Mouse (Mus musculus): Measurements from ENCODE around the gene Xlr3a. TPM values are rescaled to one million over a fixed set of nuclear protein-coding genes. Genes with fewer than 3 reads are reported as not detected.

Xlr3a gene
- total and polyA plus RNA-seq, 2 experiments from 2014 or later, result 0.60 to 4.7 TPM

GRCm38 (mm10) chrX:73038831-73039230, 58.1 kb downstream of the Xlr3a start:
- Histone ChIP-seq H3K27ac (ENCODE audit: low read depth, low read length) (no peak overlapping the region), H3K9me3 (ENCODE audit: low read length) (no peaks in the 10 kb centered on the region), H3K36me3 (ENCODE audit: insufficient read depth, low read length) (no peaks in the 10 kb centered on the region), H3K4me2 (ENCODE audit: low read depth, low read length, poor library complexity, severe bottlenecking) (no peak overlapping the region), H3K4me1 (ENCODE audit: insufficient read depth, low read length) (no peaks in the 10 kb centered on the region), H3K9ac (replicated peaks; ENCODE audit: low read length, poor library complexity, severe bottlenecking) (no peak overlapping the region), H3K4me3 (ENCODE audit: low read depth, low read length) (no peak overlapping the region), H3K27me3 (ENCODE audit: insufficient read depth, low read length) (no peaks in the 10 kb centered on the region)
- no peak for ATAC-seq (ENCODE audit: low FRiP score)
- whole genome bisulfite sequencing, result 89% methylated on average over 8 of the region's 8 CpGs
- TF ChIP-seq CTCF (IDR thresholded peaks at IDR 0.05), result no peak
- DNase-seq (ENCODE audit: low spot score), result no peak

GRCm38 (mm10) chrX:73037003-73037402, 59.9 kb downstream of the Xlr3a start, which contains the start of gene Pnma5:
Gene Pnma5 (minus strand): TSS chrX:73037103.
- ATAC-seq (ENCODE audit: low FRiP score), result no peak
- Histone ChIP-seq H3K9me3 (ENCODE audit: low read length) (no peaks in the 10 kb centered on the region), H3K4me3 (ENCODE audit: low read depth, low read length) (no peak within 1 kb of the TSS), H3K36me3 (ENCODE audit: insufficient read depth, low read length) (no peaks in the 10 kb centered on the region), H3K4me1 (ENCODE audit: insufficient read depth, low read length) (no peaks in the 10 kb centered on the region), H3K9ac (replicated peaks; ENCODE audit: low read length, poor library complexity, severe bottlenecking) (no peak within 1 kb of the TSS), H3K4me2 (ENCODE audit: low read depth, low read length, poor library complexity, severe bottlenecking) (no peak within 1 kb of the TSS), H3K27ac (ENCODE audit: low read depth, low read length) (no peak within 1 kb of the TSS), H3K27me3 (ENCODE audit: insufficient read depth, low read length) (no peaks in the 10 kb centered on the region)
- no peak for DNase-seq (ENCODE audit: low spot score)
- TF ChIP-seq CTCF (IDR thresholded peaks at IDR 0.05), result no peak
- 78% methylated on average over 1 of the region's 1 CpGs for WGBS

Other genes with a start within 250 kb of the Xlr3a start
- gene Cetn2, start 178.7 kb downstream of the Xlr3a start, total RNA-seq (2014; rRNA removed), result 21.5 and 23.4 TPM in 2 replicates
- 63.7 and 67.0 TPM in 2 replicates for gene Cetn2, start 178.7 kb downstream of the Xlr3a start, polyA plus RNA-seq (2015; fragmentation: Nextera tagmentation; extraction: Ambion mirVana)
- 41.5 and 43.8 TPM in 2 replicates for gene Nsdhl, start 178.5 kb downstream of the Xlr3a start, total RNA-seq (2014; rRNA removed)
- 42.6 and 45.4 TPM in 2 replicates for gene Nsdhl, start 178.5 kb downstream of the Xlr3a start, polyA plus RNA-seq (2015; fragmentation: Nextera tagmentation; extraction: Ambion mirVana)
- 0.33 and 1.7 TPM in 2 replicates for gene Zfp185, start 109.8 kb downstream of the Xlr3a start, total RNA-seq (2014; rRNA removed)
- gene Zfp185, start 109.8 kb downstream of the Xlr3a start, polyA plus RNA-seq (2015; fragmentation: Nextera tagmentation; extraction: Ambion mirVana), result 0.84 and 0.96 TPM in 2 replicates
- 0.27 and 0.57 TPM in 2 replicates for gene Pnma5, start 60.0 kb downstream of the Xlr3a start, total RNA-seq (2014; rRNA removed)
- 0.31 and 0.37 TPM in 2 replicates for gene Pnma5, start 60.0 kb downstream of the Xlr3a start, polyA plus RNA-seq (2015; fragmentation: Nextera tagmentation; extraction: Ambion mirVana)
- 17.1 and 18.4 TPM in 2 replicates for gene Pnma3, start 32.3 kb downstream of the Xlr3a start, total RNA-seq (2014; rRNA removed)
- gene Pnma3, start 32.3 kb downstream of the Xlr3a start, polyA plus RNA-seq (2015; fragmentation: Nextera tagmentation; extraction: Ambion mirVana), result 5.7 and 7.5 TPM in 2 replicates
- gene Xlr4a, start 14.6 kb downstream of the Xlr3a start, total RNA-seq (2014; rRNA removed), result not detected in 2 replicates
- gene Xlr4a, start 14.6 kb downstream of the Xlr3a start, polyA plus RNA-seq (2015; fragmentation: Nextera tagmentation; extraction: Ambion mirVana), result 1.1 TPM in 1 of 2 replicates, not detected in the other
- 0.66 and 2.8 TPM in 2 replicates for gene Gm14685, start 20.0 kb upstream of the Xlr3a start, total RNA-seq (2014; rRNA removed)
- gene Gm14685, start 20.0 kb upstream of the Xlr3a start, polyA plus RNA-seq (2015; fragmentation: Nextera tagmentation; extraction: Ambion mirVana), result 1.4 and 1.5 TPM in 2 replicates
- gene Xlr5b, start 51.7 kb upstream of the Xlr3a start, total RNA-seq (2014; rRNA removed), result not detected in 2 replicates
- gene Xlr5b, start 51.7 kb upstream of the Xlr3a start, polyA plus RNA-seq (2015; fragmentation: Nextera tagmentation; extraction: Ambion mirVana), result not detected in 2 replicates
- gene DXBay18, start 52.4 kb upstream of the Xlr3a start, total RNA-seq (2014; rRNA removed), result 1.1 and 2.8 TPM in 2 replicates
- gene DXBay18, start 52.4 kb upstream of the Xlr3a start, polyA plus RNA-seq (2015; fragmentation: Nextera tagmentation; extraction: Ambion mirVana), result 1.3 and 1.4 TPM in 2 replicates
- not detected in 2 replicates for gene Spin2d, start 79.9 kb upstream of the Xlr3a start, total RNA-seq (2014; rRNA removed)
- not detected in 2 replicates for gene Spin2d, start 79.9 kb upstream of the Xlr3a start, polyA plus RNA-seq (2015; fragmentation: Nextera tagmentation; extraction: Ambion mirVana)
- gene Xlr3b, start 95.1 kb upstream of the Xlr3a start, total RNA-seq (2014; rRNA removed), result 2.8 and 7.2 TPM in 2 replicates
- gene Xlr3b, start 95.1 kb upstream of the Xlr3a start, polyA plus RNA-seq (2015; fragmentation: Nextera tagmentation; extraction: Ambion mirVana), result 6.8 and 13.9 TPM in 2 replicates
- not detected in 2 replicates for gene Xlr4b, start 117.2 kb upstream of the Xlr3a start, total RNA-seq (2014; rRNA removed)
- gene Xlr4b, start 117.2 kb upstream of the Xlr3a start, polyA plus RNA-seq (2015; fragmentation: Nextera tagmentation; extraction: Ambion mirVana), result 1.2 TPM in 1 of 2 replicates, not detected in the other
- 26.5 and 32.2 TPM in 2 replicates for gene F8a, start 131.2 kb upstream of the Xlr3a start, total RNA-seq (2014; rRNA removed)
- 33.7 and 36.3 TPM in 2 replicates for gene F8a, start 131.2 kb upstream of the Xlr3a start, polyA plus RNA-seq (2015; fragmentation: Nextera tagmentation; extraction: Ambion mirVana)
- gene Xlr4c, start 146.0 kb upstream of the Xlr3a start, total RNA-seq (2014; rRNA removed), result not detected in 2 replicates
- 0.26 and 0.67 TPM in 2 replicates for gene Xlr4c, start 146.0 kb upstream of the Xlr3a start, polyA plus RNA-seq (2015; fragmentation: Nextera tagmentation; extraction: Ambion mirVana)
- not detected in 2 replicates for gene Xlr3c, start 168.3 kb upstream of the Xlr3a start, total RNA-seq (2014; rRNA removed)
- 0.12 and 0.15 TPM in 2 replicates for gene Xlr3c, start 168.3 kb upstream of the Xlr3a start, polyA plus RNA-seq (2015; fragmentation: Nextera tagmentation; extraction: Ambion mirVana)
- gene Xlr5a, start 195.9 kb upstream of the Xlr3a start, total RNA-seq (2014; rRNA removed), result not detected in 2 replicates
- not detected in 2 replicates for gene Xlr5a, start 195.9 kb upstream of the Xlr3a start, polyA plus RNA-seq (2015; fragmentation: Nextera tagmentation; extraction: Ambion mirVana)
- not detected in 2 replicates for gene Xlr5c, start 195.9 kb upstream of the Xlr3a start, total RNA-seq (2014; rRNA removed)
- not detected in 2 replicates for gene Xlr5c, start 195.9 kb upstream of the Xlr3a start, polyA plus RNA-seq (2015; fragmentation: Nextera tagmentation; extraction: Ambion mirVana)
- not detected in 2 replicates for gene Gm45015, start 239.7 kb upstream of the Xlr3a start, total RNA-seq (2014; rRNA removed)
- gene Gm45015, start 239.7 kb upstream of the Xlr3a start, polyA plus RNA-seq (2015; fragmentation: Nextera tagmentation; extraction: Ambion mirVana), result not detected in 2 replicates
- 28.2 and 29.9 TPM in 2 replicates for gene Zfp275, start 245.5 kb upstream of the Xlr3a start, total RNA-seq (2014; rRNA removed)
- gene Zfp275, start 245.5 kb upstream of the Xlr3a start, polyA plus RNA-seq (2015; fragmentation: Nextera tagmentation; extraction: Ambion mirVana), result 5.2 and 5.7 TPM in 2 replicates

Data from midbrain, postnatal 0 days (tissue).